Mouse (Mus musculus): ENCODE data around the gene Naglu. TPM values are rescaled to one million over a fixed set of nuclear protein-coding genes. Genes with fewer than 3 reads are reported as not detected.

Naglu gene
- polyA plus RNA-seq (2012; rRNA removed) (12.8 and 18.5 TPM in 2 replicates), polyA plus RNA-seq (2014; fragmentation: Nextera tagmentation; extraction: Ambion mirVana) (9.8 and 10.3 TPM in 2 replicates)

GRCm38 (mm10) chr11:101069391-101070188, at the start of gene Naglu:
Naglu (plus strand) TSS chr11:101070012.
- no peak within 1 kb of the TSS for H3K27ac ChIP-seq (replicated peaks; ENCODE audit: low read depth, low read length)
- H3K9me3 ChIP-seq (ENCODE audit: control insufficient read depth, low read length): no peaks in the 10 kb centered on the region
- H3K27me3 ChIP-seq (ENCODE audit: control insufficient read depth, insufficient read depth, low read length): 0 out of 2 replicates have a peak, but pooled peaks cover 3% of the 10 kb centered on the region
- 5% methylated on average over 31 of the region's 35 CpGs for WGBS
- H3K4me2 ChIP-seq (replicated peaks; ENCODE audit: low read depth, low read length, severe bottlenecking): peak within 1 kb of the TSS; percentile 99
- DNase-seq (ENCODE audit: low spot score) (peak; percentile 90), ATAC-seq (ENCODE audit: low FRiP score, low read depth) (peak; percentile 92)
- 0 out of 2 replicates have a peak, but pooled peaks cover 6% of the 10 kb centered on the region for H3K4me1 ChIP-seq (ENCODE audit: control insufficient read depth, insufficient read depth, low read length)
- TF ChIP-seq POLR2A (IDR thresholded peaks at IDR 0.05; ENCODE audit: borderline replicate concordance, extremely low read depth, insufficient read depth, insufficient read length): 0 out of 2 replicates have a peak, but pooled peaks have one; percentile 15
- peak within 1 kb of the TSS; percentile 73 for H3K4me3 ChIP-seq (replicated peaks; ENCODE audit: low read length)
- H3K36me3 ChIP-seq (ENCODE audit: control insufficient read depth, insufficient read depth, low read length): no peaks in the 10 kb centered on the region
- peak within 1 kb of the TSS; percentile 70 for H3K9ac ChIP-seq (ENCODE audit: low read depth, low read length, severe bottlenecking)

GRCm38 (mm10) chr11:101023371-101023770, 46.4 kb upstream of the Naglu start:
- Histone ChIP-seq H3K4me3 (replicated peaks; ENCODE audit: low read length) (no peak overlapping the region), H3K4me2 (replicated peaks; ENCODE audit: low read depth, low read length, severe bottlenecking) (no peak overlapping the region), H3K4me1 (ENCODE audit: control insufficient read depth, insufficient read depth, low read length) (no peaks in the 10 kb centered on the region), H3K27ac (replicated peaks; ENCODE audit: low read depth, low read length) (no peak overlapping the region), H3K27me3 (ENCODE audit: control insufficient read depth, insufficient read depth, low read length) (no peaks in the 10 kb centered on the region), H3K9me3 (ENCODE audit: control insufficient read depth, low read length) (no peaks in the 10 kb centered on the region), H3K36me3 (ENCODE audit: control insufficient read depth, insufficient read depth, low read length) (peaks cover 54% of the 10 kb centered on the region), H3K9ac (ENCODE audit: low read depth, low read length, severe bottlenecking) (no peak overlapping the region)
- ATAC-seq (ENCODE audit: low FRiP score, low read depth): no peak
- no peak for DNase-seq (ENCODE audit: low spot score)
- no peak for TF ChIP-seq POLR2A (IDR thresholded peaks at IDR 0.05; ENCODE audit: borderline replicate concordance, extremely low read depth, insufficient read depth, insufficient read length)
- WGBS: 86% methylated on average over 12 of the region's 12 CpGs

- 92% methylated on average over 4 of the region's 4 CpGs for WGBS
- Histone ChIP-seq H3K4me3 (replicated peaks; ENCODE audit: low read length) (no peak overlapping the region), H3K9ac (ENCODE audit: low read depth, low read length, severe bottlenecking) (no peak overlapping the region), H3K9me3 (ENCODE audit: control insufficient read depth, low read length) (no peaks in the 10 kb centered on the region), H3K27me3 (ENCODE audit: control insufficient read depth, insufficient read depth, low read length) (no peaks in the 10 kb centered on the region), H3K27ac (replicated peaks; ENCODE audit: low read depth, low read length) (no peak overlapping the region), H3K4me2 (replicated peaks; ENCODE audit: low read depth, low read length, severe bottlenecking) (no peak overlapping the region), H3K4me1 (ENCODE audit: control insufficient read depth, insufficient read depth, low read length) (no peaks in the 10 kb centered on the region), H3K36me3 (ENCODE audit: control insufficient read depth, insufficient read depth, low read length) (peaks cover 56% of the 10 kb centered on the region)
- no peak for TF ChIP-seq POLR2A (IDR thresholded peaks at IDR 0.05; ENCODE audit: borderline replicate concordance, extremely low read depth, insufficient read depth, insufficient read length)
- no peak for DNase-seq (ENCODE audit: low spot score)
- no peak for ATAC-seq (ENCODE audit: low FRiP score, low read depth)
Observed at GRCm38 (mm10) chr11:101024001-101024400, 45.8 kb upstream of the Naglu start.

- no peak overlapping the region for H3K4me3 ChIP-seq (replicated peaks; ENCODE audit: low read length)
- 89% methylated on average over 11 of the region's 11 CpGs for WGBS
Observed at GRCm38 (mm10) chr11:101027121-101027520, 42.7 kb upstream of the Naglu start.

GRCm38 (mm10) chr11:101029320-101029719, 40.5 kb upstream of the Naglu start:
- ATAC-seq (ENCODE audit: low FRiP score, low read depth): no peak
- no peak overlapping the region for H3K9ac ChIP-seq (ENCODE audit: low read depth, low read length, severe bottlenecking)
- H3K4me3 ChIP-seq (replicated peaks; ENCODE audit: low read length): no peak overlapping the region
- H3K9me3 ChIP-seq (ENCODE audit: control insufficient read depth, low read length): no peaks in the 10 kb centered on the region
- H3K4me2 ChIP-seq (replicated peaks; ENCODE audit: low read depth, low read length, severe bottlenecking): no peak overlapping the region
- H3K27ac ChIP-seq (replicated peaks; ENCODE audit: low read depth, low read length): no peak overlapping the region
- H3K36me3 ChIP-seq (ENCODE audit: control insufficient read depth, insufficient read depth, low read length): peaks cover 52% of the 10 kb centered on the region
- TF ChIP-seq POLR2A (IDR thresholded peaks at IDR 0.05; ENCODE audit: borderline replicate concordance, extremely low read depth, insufficient read depth, insufficient read length): no peak
- no peak for DNase-seq (ENCODE audit: low spot score)
- no peaks in the 10 kb centered on the region for H3K27me3 ChIP-seq (ENCODE audit: control insufficient read depth, insufficient read depth, low read length)
- 69% methylated on average over 8 of the region's 8 CpGs for WGBS
- H3K4me1 ChIP-seq (ENCODE audit: control insufficient read depth, insufficient read depth, low read length): no peaks in the 10 kb centered on the region

More at GRCm38 (mm10) chr11:101027121-101027520, 42.7 kb upstream of the Naglu start:
- H3K9me3 ChIP-seq (ENCODE audit: control insufficient read depth, low read length): no peaks in the 10 kb centered on the region
- no peaks in the 10 kb centered on the region for H3K27me3 ChIP-seq (ENCODE audit: control insufficient read depth, insufficient read depth, low read length)
- ATAC-seq (ENCODE audit: low FRiP score, low read depth) (no peak), DNase-seq (ENCODE audit: low spot score) (no peak)
- no peak for TF ChIP-seq POLR2A (IDR thresholded peaks at IDR 0.05; ENCODE audit: borderline replicate concordance, extremely low read depth, insufficient read depth, insufficient read length)
- H3K36me3 ChIP-seq (ENCODE audit: control insufficient read depth, insufficient read depth, low read length): peaks cover 51% of the 10 kb centered on the region
- H3K4me2 ChIP-seq (replicated peaks; ENCODE audit: low read depth, low read length, severe bottlenecking): no peak overlapping the region
- no peak overlapping the region for H3K27ac ChIP-seq (replicated peaks; ENCODE audit: low read depth, low read length)
- no peaks in the 10 kb centered on the region for H3K4me1 ChIP-seq (ENCODE audit: control insufficient read depth, insufficient read depth, low read length)
- no peak overlapping the region for H3K9ac ChIP-seq (ENCODE audit: low read depth, low read length, severe bottlenecking)

Data from limb, embryonic 14.5 days (tissue).